Mouse (Mus musculus) retina, postnatal 7 days (tissue): ENCODE results near the gene Utrn.

Source experiments
- DNase-seq: peaks from one replicate; pipeline ENCODE4 v3.0.0-alpha.2; 2012; ENCODE audit warnings: low read depth, low spot score

Gene Utrn

DNA sequence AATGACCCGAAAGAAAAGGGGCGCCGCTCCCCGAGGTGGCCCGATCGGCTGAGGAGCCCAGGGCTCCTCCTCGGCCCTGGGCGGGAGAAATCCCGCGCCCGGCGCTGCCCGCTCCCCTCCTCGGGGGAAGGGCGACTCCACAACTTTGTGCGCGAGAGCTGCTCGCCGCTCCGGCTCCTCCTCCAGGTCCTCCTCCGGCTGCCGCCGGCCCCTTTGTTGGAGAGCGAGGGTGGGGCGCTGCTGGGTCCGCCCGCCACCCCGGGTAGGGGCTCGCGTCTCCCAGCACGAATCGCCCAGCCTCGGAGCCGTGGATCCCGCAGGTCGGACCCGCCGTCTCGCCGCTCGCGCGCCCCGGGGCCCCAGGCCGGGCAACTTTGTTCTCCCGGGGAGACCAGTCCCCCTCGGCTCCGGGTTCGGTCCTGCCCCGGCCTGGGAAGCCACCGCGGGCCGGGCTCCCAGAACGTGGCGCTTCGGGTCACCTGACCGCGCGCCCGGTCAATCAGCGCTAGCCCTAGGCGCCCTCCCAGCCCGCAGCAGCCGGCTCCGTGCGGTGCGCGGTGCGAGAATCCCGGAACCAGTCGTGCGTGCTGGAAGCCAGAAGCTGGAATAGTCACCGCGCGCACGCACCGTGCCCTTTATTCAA lies at the start of gene Utrn:
Gene Utrn, minus strand, starts transcription at position 337 of the 643 bp plus-strand sequence.
- no peak for DNase-seq

- DNase-seq = no peak
Observed at GRCm38 (mm10) chr10:12917626-12918025, 48.5 kb upstream of the Utrn start.

- DNase-seq = no peak
Observed at GRCm38 (mm10) chr10:12916376-12916775, 47.2 kb upstream of the Utrn start.

DNA sequence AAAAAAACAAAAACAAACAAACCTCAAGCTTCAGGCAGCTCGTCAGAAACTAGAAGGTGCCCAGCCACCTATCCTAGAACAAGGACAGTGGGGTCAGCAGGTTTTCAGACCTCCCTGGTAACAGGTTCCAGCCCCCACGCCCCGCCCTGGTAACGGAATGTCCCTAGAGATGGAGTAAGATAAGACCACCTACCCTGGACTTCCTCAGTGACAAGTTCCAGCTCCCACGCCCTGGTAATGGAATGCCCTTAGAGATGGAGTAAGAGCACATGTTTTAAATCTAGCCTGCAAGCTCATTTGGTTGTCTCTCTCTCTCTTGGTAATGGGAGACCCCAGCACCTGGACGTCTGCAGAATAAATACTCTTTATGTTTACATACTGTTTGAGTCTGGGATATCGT lies 46.7 kb upstream of the Utrn start:
- DNase-seq = no peak

DNA sequence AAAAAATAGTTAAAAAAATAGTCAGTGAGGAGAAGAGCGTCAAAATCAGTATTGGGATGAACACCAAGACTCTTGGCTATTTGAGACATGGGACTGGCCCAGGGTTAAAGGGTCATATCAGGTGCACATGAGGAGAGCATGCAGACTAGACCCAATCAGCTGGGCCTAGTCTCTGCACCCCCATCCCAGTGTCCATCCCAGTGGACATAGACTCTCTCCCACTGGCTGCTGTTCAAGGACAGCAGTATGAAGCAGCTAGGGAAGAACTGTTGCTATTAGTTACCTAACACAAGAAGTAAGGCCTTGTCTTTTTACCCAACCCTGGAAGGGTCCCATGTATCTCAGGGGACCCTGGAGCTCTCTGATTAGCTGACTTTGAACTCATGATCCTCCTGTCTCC lies 45.0 kb upstream of the Utrn start:
- no peak for DNase-seq

DNA sequence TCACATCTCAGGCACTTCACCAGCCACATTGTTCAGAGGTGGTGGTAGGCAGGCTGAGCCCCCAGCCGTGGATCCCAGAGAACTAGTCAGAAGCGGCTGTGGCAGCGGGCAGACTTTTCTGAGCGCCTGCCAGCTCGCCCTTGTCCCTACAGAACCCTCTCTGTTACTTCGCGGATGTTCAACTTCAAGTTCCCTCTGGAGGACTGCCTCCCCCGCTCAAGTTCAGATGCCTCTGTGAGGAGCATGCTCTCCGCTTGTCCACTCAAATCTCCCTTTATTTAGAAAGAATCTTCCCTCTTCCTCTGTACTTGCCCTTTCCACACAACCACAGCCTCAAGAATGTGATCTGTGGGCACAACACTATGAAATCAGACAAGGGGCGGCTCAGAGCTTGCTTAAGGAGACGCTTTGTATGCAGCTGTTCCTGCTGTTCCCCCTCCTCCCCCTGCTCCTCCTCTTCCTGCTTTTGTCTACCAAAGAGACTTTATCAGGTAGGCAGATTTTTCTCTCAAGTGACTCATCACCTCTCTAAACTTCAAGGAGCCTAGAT lies 42.9 kb upstream of the Utrn start:
- no peak for DNase-seq

- no peak for DNase-seq
Observed at GRCm38 (mm10) chr10:12911451-12911850, 42.3 kb upstream of the Utrn start.

GRCm38 (mm10) chr10:12909891-12910290 lies 40.7 kb upstream of the Utrn start:
- DNase-seq = no peak

- DNase-seq = no peak
Observed at GRCm38 (mm10) chr10:12909179-12909578, 40.0 kb upstream of the Utrn start.

- DNase-seq = no peak
Observed at GRCm38 (mm10) chr10:12904140-12904528, 35.0 kb upstream of the Utrn start.

GRCm38 (mm10) chr10:12903440-12904139 lies 34.4 kb upstream of the Utrn start:
- no peak for DNase-seq

- DNase-seq = no peak
Observed at GRCm38 (mm10) chr10:12899901-12900300, 30.7 kb upstream of the Utrn start.

GRCm38 (mm10) chr10:12893339-12893738 lies 24.2 kb upstream of the Utrn start:
- no peak for DNase-seq

- DNase-seq = no peak
Observed at GRCm38 (mm10) chr10:12888373-12888772, 19.2 kb upstream of the Utrn start.

DNA sequence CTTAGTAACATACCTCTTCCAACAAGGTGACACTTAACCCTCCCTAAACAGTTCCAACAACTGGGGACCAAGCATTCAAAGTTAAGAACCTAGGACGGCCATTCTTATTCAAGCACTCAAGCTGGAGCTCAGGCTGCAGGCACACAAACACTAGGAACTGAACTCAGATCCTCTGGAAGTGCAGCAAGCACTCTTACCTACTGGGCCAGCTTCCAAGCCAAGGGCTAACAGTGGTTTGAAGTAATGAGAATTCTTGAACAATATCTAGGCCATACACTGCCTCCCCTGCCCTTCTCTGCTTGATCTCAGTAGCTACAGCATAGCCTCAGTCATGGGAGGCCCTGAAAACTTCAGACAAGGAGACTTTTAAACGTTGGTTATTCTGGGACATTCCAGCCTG lies 18.6 kb upstream of the Utrn start:
- DNase-seq = no peak

DNA sequence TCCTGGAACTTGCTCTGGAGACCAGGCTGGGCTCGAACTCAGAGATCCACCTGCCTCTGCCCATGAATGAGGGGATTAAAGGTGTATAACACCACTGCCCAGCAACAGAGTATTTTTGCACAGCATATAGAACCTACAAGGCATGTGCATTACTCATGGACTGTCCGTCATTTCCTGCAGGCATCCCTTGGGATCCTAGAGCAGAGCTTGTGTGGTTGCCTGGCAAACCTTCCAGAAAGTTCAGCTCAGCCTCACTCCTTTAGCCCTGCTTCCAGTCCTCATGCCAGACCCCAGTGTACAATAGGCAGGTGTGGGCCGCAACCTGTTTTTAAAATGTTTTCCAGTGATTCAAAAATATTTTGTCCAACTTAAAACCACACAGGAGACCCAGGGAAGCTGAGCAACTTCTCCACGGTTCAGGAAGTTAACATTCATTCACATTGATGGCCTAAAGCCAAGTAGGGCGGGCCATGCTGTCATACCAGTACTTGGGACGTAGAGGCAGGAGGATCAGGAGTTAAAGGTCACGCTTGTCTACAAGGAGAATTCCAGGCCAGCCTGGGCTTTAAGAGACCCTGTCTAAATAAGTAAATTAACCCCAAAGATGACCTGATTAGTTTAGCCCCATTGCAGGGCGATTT lies 15.3 kb upstream of the Utrn start:
- DNase-seq = no peak

DNA sequence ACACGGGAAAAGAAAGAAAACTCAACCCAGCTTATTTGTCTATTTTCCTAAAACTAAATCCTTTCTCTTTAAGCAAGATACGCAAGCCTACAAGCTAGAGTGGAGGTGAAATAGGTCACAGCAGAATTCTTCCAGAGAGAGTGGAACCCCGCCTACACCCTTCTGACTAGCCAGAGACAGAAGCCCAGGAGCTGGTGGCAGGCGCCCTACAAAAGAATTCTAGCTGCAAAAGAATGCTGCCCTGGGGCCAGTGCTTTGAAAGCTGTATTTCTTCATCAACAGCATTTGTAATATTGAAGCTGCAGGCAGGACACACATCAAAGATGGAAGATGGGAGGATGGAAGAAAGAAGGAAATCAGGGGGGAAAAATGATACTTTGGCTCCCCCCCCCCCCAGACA lies 12.7 kb upstream of the Utrn start:
- DNase-seq = no peak

DNA sequence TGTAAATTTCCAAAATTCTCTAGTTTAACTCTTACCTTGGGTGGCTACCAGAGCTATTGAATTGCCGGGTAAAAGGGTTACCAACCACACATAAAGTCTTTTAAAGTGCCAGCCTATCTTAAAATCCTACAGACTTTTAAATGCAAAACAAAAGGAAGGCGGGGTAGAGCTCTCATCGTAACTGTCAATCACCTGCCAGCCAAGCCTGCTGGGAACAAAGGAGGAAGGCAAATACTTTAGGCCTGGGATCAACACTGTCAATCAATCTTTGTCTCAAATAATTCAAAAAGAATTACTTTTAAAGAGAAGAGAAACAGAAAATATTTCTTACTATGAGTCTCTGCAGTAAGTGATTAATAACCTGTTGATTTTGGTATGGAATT lies 10.1 kb upstream of the Utrn start:
- no peak for DNase-seq

DNA sequence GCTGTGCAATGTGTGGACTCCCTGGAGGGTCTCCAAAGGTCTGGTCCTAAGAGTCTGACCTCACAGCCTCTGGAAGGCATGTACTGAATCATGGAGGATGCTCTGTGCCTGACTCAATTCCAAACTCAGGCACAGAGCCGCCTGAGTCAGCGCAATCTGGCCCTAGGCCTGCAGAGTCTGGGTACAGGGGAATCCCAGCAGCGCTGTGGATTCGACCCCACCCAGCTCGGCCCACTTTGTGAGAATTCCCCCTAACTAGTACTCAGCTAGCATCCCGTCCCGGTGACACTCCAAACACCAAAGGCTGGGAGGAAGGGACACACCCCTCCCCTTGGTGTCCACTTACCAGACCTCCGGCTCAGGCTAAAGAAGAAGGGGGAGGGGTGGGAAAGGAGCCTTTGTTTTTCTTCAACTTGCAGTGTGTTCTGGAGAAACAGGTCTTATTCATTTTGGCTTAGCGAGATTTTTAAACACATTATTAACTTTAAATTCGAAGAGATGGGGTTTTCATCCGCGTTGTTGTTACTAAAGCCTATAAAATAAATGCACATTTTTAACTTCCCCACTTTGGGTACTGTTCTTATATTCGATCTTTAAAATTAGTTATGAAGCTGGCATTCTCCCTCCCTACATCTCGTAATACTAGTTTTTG lies 9.6 kb upstream of the Utrn start:
- DNase-seq = no peak

GRCm38 (mm10) chr10:12876426-12876825 lies 7.3 kb upstream of the Utrn start:
- DNase-seq = no peak

DNA sequence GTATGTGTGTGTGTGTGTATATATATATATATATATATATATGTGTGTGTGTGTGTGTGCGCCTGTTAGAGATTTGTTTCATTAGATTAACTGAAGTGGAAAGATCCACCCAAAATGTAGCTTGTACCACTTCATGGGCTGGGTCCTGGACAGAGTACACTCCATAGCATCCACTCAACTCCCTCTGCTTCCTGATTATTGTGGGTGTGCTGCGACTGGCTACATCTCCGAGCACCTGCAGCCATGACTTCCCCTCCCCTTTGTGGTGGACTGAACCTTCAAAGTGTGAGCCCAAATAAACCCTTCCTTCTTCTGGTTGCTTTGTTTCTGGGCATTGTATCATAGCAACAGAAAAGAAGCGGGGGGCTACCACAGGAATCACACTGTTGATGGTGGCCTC lies 6.2 kb upstream of the Utrn start:
- DNase-seq = no peak

DNA sequence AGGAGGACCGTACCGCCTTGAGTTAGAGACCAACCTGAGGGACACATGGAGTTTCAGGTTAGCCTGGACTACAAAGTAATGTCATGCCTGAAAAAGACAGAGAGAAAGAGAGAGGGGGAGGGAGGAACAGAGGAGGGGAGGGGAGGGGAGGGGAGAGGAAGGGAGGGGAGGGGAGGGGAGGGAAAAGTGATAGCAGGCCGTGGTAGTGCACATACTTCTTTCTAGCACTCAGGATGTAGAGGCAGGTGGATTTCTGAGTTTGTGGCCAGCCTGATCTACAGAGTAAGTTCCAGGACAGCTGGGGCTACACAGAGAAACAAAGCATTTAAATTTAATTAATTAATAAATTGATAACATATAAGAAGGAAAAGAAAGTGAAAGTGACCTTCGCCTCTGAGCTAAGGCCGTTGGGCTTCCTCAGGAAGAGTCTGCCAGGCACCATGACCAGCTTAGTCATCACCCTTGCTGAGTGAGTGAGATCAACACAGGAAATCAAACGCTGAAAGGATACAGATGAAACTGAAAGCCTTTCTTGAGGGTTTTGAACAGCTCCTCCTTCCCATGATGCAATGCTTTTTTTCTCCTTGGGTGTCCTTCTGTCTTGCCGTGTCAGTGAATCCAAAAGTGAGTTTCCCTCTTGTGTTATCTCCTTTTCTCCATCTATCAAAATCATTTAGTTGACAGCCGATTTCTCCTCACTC lies 5.6 kb upstream of the Utrn start:
- DNase-seq = no peak
